Mouse (Mus musculus) hindbrain, embryonic 13.5 days (tissue): Measurements from ENCODE around the gene Zfp982. TPM values are rescaled to one million over a fixed set of nuclear protein-coding genes. Genes with fewer than 3 reads are reported as not detected.
"Not testable (repeated sequence)": the region's sequence is repeated elsewhere in the genome, so short reads cannot be mapped to it uniquely, and the experiment has no call there.

Experiments used
- ATAC-seq: fragments of 200-750 bp; cut with Nextera tagmentation; 2 replicates; pipeline ENCODE4 v1.8.0; 2017; ENCODE audit warnings: moderate TSS enrichment; ENCODE audit not compliant: low FRiP score
- H3K27ac ChIP-seq: fragments of 300-500 bp; sonication (generic); 2 replicates; pipeline ENCODE4 v1.5.1; 2015; ENCODE audit warnings: inconsistent platforms, mild to moderate bottlenecking, moderate library complexity
- H3K27me3 ChIP-seq: fragments of 300-500 bp; sonication (generic); 2 replicates; pipeline ENCODE4 v1.6.1; 2015; ENCODE audit warnings: mild to moderate bottlenecking, inconsistent platforms
- H3K36me3 ChIP-seq: fragments of 300-500 bp; sonication (generic); 2 replicates; pipeline ENCODE4 v1.6.1; 2015; ENCODE audit warnings: mild to moderate bottlenecking, inconsistent platforms
- H3K4me1 ChIP-seq: fragments of 300-500 bp; sonication (generic); replicated peaks from 2 replicates; pipeline ENCODE4 v1.6.1; 2015; ENCODE audit warnings: inconsistent platforms
- H3K4me2 ChIP-seq: fragments of 300-500 bp; sonication (generic); 2 replicates; pipeline ENCODE4 v1.6.1; 2015; ENCODE audit warnings: inconsistent platforms, mild to moderate bottlenecking, moderate library complexity
- H3K4me3 ChIP-seq: fragments of 300-500 bp; sonication (generic); 2 replicates; pipeline ENCODE4 v1.5.1; 2015; ENCODE audit warnings: mild to moderate bottlenecking, inconsistent platforms
- H3K9ac ChIP-seq: fragments of 300-500 bp; sonication (generic); 2 replicates; pipeline ENCODE4 v1.6.1; 2015; ENCODE audit warnings: mild to moderate bottlenecking, inconsistent platforms
- H3K9me3 ChIP-seq: fragments of 300-500 bp; sonication (generic); 2 replicates; pipeline ENCODE4 v1.6.1; 2016; ENCODE audit warnings: inconsistent platforms
- WGBS: fragments of 180-500 bp; shearing (Covaris S2); methylation state at CpG from one replicate; pipeline ENCODE4 v1.1.7; 2015; 5-methylcytosine and 5-hydroxymethylcytosine counted together
- polyA plus RNA-seq: library from polyadenylated mRNA; unstranded; fragments of >200 nt; fragmentation: Nextera tagmentation; extraction: Ambion mirVana; gene quantifications from 2 replicates; pipeline ENCODE4 v1.2.1, GENCODE M21; 2015

Zfp982 gene
- polyA plus RNA-seq, 1 experiment from 2014 or later = 3.4 TPM

DNA sequence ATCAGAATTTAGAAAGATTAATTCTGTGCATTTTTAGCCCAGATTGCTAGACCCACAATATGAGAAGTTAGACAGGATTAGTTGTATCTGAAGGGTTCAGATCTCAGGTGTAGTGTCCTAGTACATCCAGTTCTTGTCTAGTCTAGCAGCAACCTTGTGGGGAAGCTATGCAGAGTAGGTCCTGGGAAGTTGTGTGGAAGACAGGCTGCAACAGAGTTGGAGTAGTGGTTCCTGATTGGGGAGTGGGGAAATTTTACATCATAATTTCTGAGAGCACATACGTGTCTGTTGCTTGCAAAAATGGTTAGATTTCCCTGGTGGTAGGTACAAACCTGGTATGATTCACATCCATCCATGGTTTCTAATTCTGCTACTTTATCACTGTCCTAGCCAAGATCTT, 32.9 kb downstream of the Zfp982 start:
- no peaks in the 10 kb centered on the region for H3K4me1 ChIP-seq
- H3K4me2 ChIP-seq = no peak overlapping the region
- no peak overlapping the region for H3K9ac ChIP-seq
- H3K27me3 ChIP-seq = no peaks in the 10 kb centered on the region
- no peak for ATAC-seq
- H3K4me3 ChIP-seq = no peak overlapping the region
- peaks cover 68% of the 10 kb centered on the region for H3K9me3 ChIP-seq
- WGBS = 85% methylated on average over 1 of the region's 1 CpGs
- H3K27ac ChIP-seq = no peak overlapping the region
- no peaks in the 10 kb centered on the region for H3K36me3 ChIP-seq

GRCm38 (mm10) chr4:147530366-147530765, 38.1 kb downstream of the Zfp982 start:
- Histone ChIP-seq H3K36me3 (no peaks in the 10 kb centered on the region), H3K4me3 (no peak overlapping the region), H3K27me3 (no peaks in the 10 kb centered on the region), H3K9me3 (peaks cover 49% of the 10 kb centered on the region), H3K9ac (no peak overlapping the region), H3K4me2 (no peak overlapping the region), H3K27ac (no peak overlapping the region), H3K4me1 (no peaks in the 10 kb centered on the region)
- ATAC-seq = no peak
- whole genome bisulfite sequencing = 87% methylated on average over 1 of the region's 1 CpGs

GRCm38 (mm10) chr4:147535916-147536315, 43.7 kb downstream of the Zfp982 start:
- peaks cover 58% of the 10 kb centered on the region for H3K9me3 ChIP-seq
- not testable (repeated sequence) for H3K27ac ChIP-seq, H3K36me3 ChIP-seq, H3K4me3 ChIP-seq, H3K27me3 ChIP-seq, H3K4me2 ChIP-seq, H3K4me1 ChIP-seq, ATAC-seq, H3K9ac ChIP-seq

DNA sequence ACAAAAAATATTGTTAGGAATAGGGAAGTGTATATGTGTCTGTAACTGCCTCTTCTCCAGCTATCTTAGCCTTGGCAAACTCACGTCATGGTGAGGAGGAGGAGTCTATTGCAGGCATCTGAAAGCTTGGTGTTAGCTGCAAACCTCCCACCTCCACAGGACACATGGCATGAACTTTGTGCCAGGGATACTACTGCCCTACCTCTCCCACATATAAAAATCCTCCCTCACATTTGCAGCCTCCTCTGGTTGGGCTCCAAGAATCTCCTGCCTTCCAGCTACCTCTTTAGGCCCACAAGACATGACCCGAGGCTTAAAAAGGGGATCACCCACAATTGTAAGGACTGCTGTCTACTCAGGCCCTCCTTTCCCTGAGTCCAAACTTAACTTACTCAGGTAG, 45.5 kb downstream of the Zfp982 start:
- Histone ChIP-seq H3K27me3 (no peaks in the 10 kb centered on the region), H3K36me3 (no peaks in the 10 kb centered on the region), H3K4me2 (no peak overlapping the region), H3K4me3 (no peak overlapping the region), H3K9me3 (peaks cover 60% of the 10 kb centered on the region), H3K27ac (no peak overlapping the region), H3K9ac (no peak overlapping the region), H3K4me1 (no peaks in the 10 kb centered on the region)
- no peak for ATAC-seq
- WGBS = 89% methylated on average over 2 of the region's 2 CpGs

- not testable (repeated sequence) for H3K9ac ChIP-seq, H3K27me3 ChIP-seq, H3K36me3 ChIP-seq, H3K4me3 ChIP-seq, H3K4me1 ChIP-seq, H3K27ac ChIP-seq, ATAC-seq, H3K4me2 ChIP-seq
- WGBS = 92% methylated on average over 3 of the region's 3 CpGs
- peaks cover 66% of the 10 kb centered on the region for H3K9me3 ChIP-seq
These were observed 47.7 kb downstream of the Zfp982 start, which contains the start of gene Gm16503 for GRCm38 (mm10) chr4:147539918-147540317. Gene Gm16503 (plus strand): TSS chr4:147540218.

- no peaks in the 10 kb centered on the region for H3K27me3 ChIP-seq
- H3K4me2 ChIP-seq = no peak overlapping the region
- no peaks in the 10 kb centered on the region for H3K4me1 ChIP-seq
- H3K4me3 ChIP-seq = no peak overlapping the region
- H3K9me3 ChIP-seq = peaks cover 57% of the 10 kb centered on the region
- no peak overlapping the region for H3K27ac ChIP-seq
- no peak overlapping the region for H3K9ac ChIP-seq
- no peaks in the 10 kb centered on the region for H3K36me3 ChIP-seq
- ATAC-seq = no peak
These were observed 48.9 kb downstream of the Zfp982 start for GRCm38 (mm10) chr4:147541105-147541504.

- not testable (repeated sequence) for H3K36me3 ChIP-seq, H3K4me3 ChIP-seq, H3K27me3 ChIP-seq, ATAC-seq, H3K4me1 ChIP-seq, H3K27ac ChIP-seq, H3K4me2 ChIP-seq, H3K9ac ChIP-seq
- H3K9me3 ChIP-seq = peaks cover 17% of the 10 kb centered on the region
- WGBS = 82% methylated on average over 5 of the region's 5 CpGs
These were observed 60.9 kb downstream of the Zfp982 start, which contains the start of gene Zfp985 for GRCm38 (mm10) chr4:147553071-147553470. Gene Zfp985 (plus strand): TSS chr4:147553277.

GRCm38 (mm10) chr4:147554361-147554760, 62.1 kb downstream of the Zfp982 start:
- peaks cover 19% of the 10 kb centered on the region for H3K9me3 ChIP-seq
- ATAC-seq, H3K4me2 ChIP-seq, H3K27ac ChIP-seq, H3K27me3 ChIP-seq, H3K36me3 ChIP-seq, H3K4me3 ChIP-seq, H3K9ac ChIP-seq, H3K4me1 ChIP-seq: not testable (repeated sequence)
- WGBS = 71% methylated on average over 2 of the region's 2 CpGs

DNA sequence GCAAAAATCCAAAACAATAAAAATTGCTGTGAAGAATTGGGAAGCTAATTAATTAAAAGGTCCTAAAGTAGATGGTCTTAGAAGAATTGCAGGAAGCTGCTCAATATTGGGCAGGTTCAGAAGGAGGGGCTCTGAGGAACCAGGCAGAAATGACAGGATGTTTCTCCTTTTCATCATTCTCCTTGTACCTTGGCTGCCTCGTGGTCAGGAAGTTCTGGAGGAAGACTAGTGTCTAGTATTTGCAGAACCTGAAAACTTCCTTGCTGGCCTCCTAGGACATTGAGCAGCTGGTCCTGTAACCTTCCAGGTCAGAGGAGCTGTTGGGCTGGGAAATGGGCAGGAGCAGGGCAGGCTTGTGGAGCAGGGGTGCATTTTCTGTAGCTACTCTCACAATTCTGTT, 64.7 kb downstream of the Zfp982 start:
- WGBS = 64% methylated on average over 1 of the region's 1 CpGs
- ATAC-seq, H3K4me2 ChIP-seq, H3K9ac ChIP-seq, H3K36me3 ChIP-seq, H3K4me1 ChIP-seq, H3K4me3 ChIP-seq, H3K27ac ChIP-seq, H3K27me3 ChIP-seq: not testable (repeated sequence)
- peaks cover 16% of the 10 kb centered on the region for H3K9me3 ChIP-seq

DNA sequence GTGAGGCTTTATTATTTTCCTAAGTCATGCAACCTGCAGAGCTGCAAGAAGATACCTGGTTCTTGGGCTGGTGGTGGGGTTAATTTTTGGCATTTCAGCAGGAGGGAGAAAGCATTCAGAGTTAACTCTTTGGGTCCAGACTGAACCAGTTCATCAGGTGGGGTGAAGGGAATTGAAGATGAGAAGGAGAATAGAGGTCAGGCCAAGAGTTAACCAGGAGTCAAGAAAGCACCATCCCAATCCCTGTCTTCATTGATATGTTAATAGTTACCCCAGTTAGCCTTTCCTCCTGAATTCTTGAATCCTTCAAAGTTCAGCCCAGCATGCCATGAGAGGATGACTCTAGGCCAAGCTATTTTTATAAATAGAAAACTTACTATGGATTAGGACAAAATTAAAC, 65.8 kb downstream of the Zfp982 start:
- not testable (repeated sequence) for H3K4me1 ChIP-seq, H3K9ac ChIP-seq, H3K27me3 ChIP-seq, H3K4me2 ChIP-seq, H3K27ac ChIP-seq, H3K36me3 ChIP-seq, H3K4me3 ChIP-seq, ATAC-seq
- peaks cover 10% of the 10 kb centered on the region for H3K9me3 ChIP-seq

DNA sequence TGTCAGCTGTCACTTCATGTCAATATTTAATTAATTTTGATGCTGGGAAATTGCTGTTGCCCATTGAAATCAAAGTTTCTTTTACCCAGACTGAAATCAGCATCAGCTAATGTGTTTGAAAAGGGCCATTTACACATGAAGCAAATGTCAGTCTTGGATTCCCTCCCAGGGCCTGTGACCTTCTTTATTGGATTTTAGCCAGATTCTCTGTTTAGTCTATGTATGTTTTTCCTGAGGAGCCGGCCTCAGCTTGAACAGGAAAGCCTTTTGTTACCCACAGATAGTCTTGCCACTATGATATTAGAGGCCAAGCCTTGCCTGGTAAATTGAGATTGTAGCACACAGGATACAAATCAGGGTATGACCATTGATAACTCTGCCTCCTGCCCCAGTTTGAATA, 66.9 kb downstream of the Zfp982 start:
- ATAC-seq, H3K4me3 ChIP-seq, H3K27ac ChIP-seq, H3K9me3 ChIP-seq, H3K4me2 ChIP-seq, H3K36me3 ChIP-seq, H3K27me3 ChIP-seq, H3K4me1 ChIP-seq, H3K9ac ChIP-seq: not testable (repeated sequence)
- 61% methylated on average over 1 of the region's 1 CpGs for WGBS
